Mouse (Mus musculus) C2C12 (cell line): Measurements from ENCODE around the gene Rrp36. TPM values are rescaled to one million over a fixed set of nuclear protein-coding genes. Genes with fewer than 3 reads are reported as not detected.

ENCODE experiments used
- H3K27me3 ChIP-seq: one replicate; pipeline ENCODE4 v1.6.1; 2011; ENCODE audit not compliant: control insufficient read depth, insufficient read depth, insufficient read length
- H3K36me3 ChIP-seq: one replicate; pipeline ENCODE4 v1.6.1; 2011; ENCODE audit not compliant: control insufficient read depth, insufficient read depth
- H3K4me3 ChIP-seq: one replicate; pipeline ENCODE4 v1.5.1; 2011; ENCODE audit warnings: mild to moderate bottlenecking, control low read depth; ENCODE audit not compliant: poor library complexity, insufficient read depth, severe bottlenecking
- H3K79me2 ChIP-seq: one replicate; pipeline ENCODE4 v1.6.1; 2011; ENCODE audit not compliant: control insufficient read depth, insufficient read depth
- H3K79me3 ChIP-seq: one replicate; pipeline ENCODE4 v1.6.1; 2011; ENCODE audit warnings: low read depth, control low read depth
- H3ac ChIP-seq: one replicate; pipeline ENCODE3; 2011; ENCODE audit warnings: low read depth; ENCODE audit not compliant: control insufficient read depth, insufficient read length
- CEBPB ChIP-seq: IDR thresholded peaks from one replicate; pipeline ENCODE4 v1.6.1; 2011; ENCODE audit warnings: low read depth, mild to moderate bottlenecking, control low read depth, moderate library complexity
- CTCF ChIP-seq: IDR thresholded peaks from one replicate; pipeline ENCODE4 v1.5.1; 2011; ENCODE audit not compliant: control insufficient read depth, insufficient read depth, insufficient read length
- FOSL1 ChIP-seq: IDR thresholded peaks from one replicate; pipeline ENCODE4 v1.8.0; 2011; ENCODE audit warnings: mild to moderate bottlenecking, low read length; ENCODE audit not compliant: poor library complexity, insufficient read depth, severe bottlenecking
- MAX ChIP-seq: IDR thresholded peaks from one replicate; pipeline ENCODE4 v1.6.1; 2011; ENCODE audit warnings: mild to moderate bottlenecking, control low read depth
- MYOD1 ChIP-seq: IDR thresholded peaks from one replicate; pipeline ENCODE4 v1.6.1; 2011; ENCODE audit warnings: low read depth; ENCODE audit not compliant: control insufficient read depth, insufficient read length
- MYOG ChIP-seq: IDR thresholded peaks from one replicate; pipeline ENCODE4 v1.6.1; 2011; ENCODE audit not compliant: control insufficient read depth, insufficient read length; ENCODE audit errors: extremely low read depth
- USF1 ChIP-seq: IDR thresholded peaks from one replicate; pipeline ENCODE4 v1.6.1; 2011; ENCODE audit warnings: low read depth, mild to moderate bottlenecking, control low read depth, moderate library complexity
- polyA plus RNA-seq: library from polyadenylated mRNA; unstranded; fragments of >200 nt; fragmentation: generic; extraction: Trizol; gene quantifications from one replicate; pipeline ENCODE4 v1.2.1, GENCODE M21; 2012; ENCODE audit warnings: missing spikeins

The Rrp36 gene
- polyA plus RNA-seq, 1 experiment = 45.8 TPM

GRCm38 (mm10) chr17:46627409-46627808, 46.7 kb downstream of the Rrp36 start:
- H3K36me3 ChIP-seq = no peaks in the 10 kb centered on the region
- H3K79me2 ChIP-seq = no peaks in the 10 kb centered on the region
- no peak overlapping the region for H3K4me3 ChIP-seq
- no peaks in the 10 kb centered on the region for H3K27me3 ChIP-seq
- H3K79me3 ChIP-seq = no peaks in the 10 kb centered on the region
- TF ChIP-seq FOSL1 = no peak
- TF ChIP-seq CTCF = no peak
- TF ChIP-seq USF1 = no peak
- no peak for TF ChIP-seq MYOG
- no peak for TF ChIP-seq CEBPB
- TF ChIP-seq MAX = no peak
- no peak for TF ChIP-seq MYOD1
- no peak overlapping the region for H3ac ChIP-seq

- Histone ChIP-seq H3K79me2 (no peaks in the 10 kb centered on the region), H3K27me3 (no peaks in the 10 kb centered on the region), H3ac (no peak overlapping the region), H3K36me3 (no peaks in the 10 kb centered on the region), H3K79me3 (no peaks in the 10 kb centered on the region), H3K4me3 (no peak overlapping the region)
- TF ChIP-seq CTCF (no peak), CEBPB (no peak), FOSL1 (no peak), MYOD1 (no peak)
These were observed 49.6 kb downstream of the Rrp36 start for GRCm38 (mm10) chr17:46624598-46624997.

- H3ac ChIP-seq = no peak overlapping the region
- H3K79me3 ChIP-seq = no peaks in the 10 kb centered on the region
- no peaks in the 10 kb centered on the region for H3K27me3 ChIP-seq
- no peak overlapping the region for H3K4me3 ChIP-seq
- no peaks in the 10 kb centered on the region for H3K79me2 ChIP-seq
- no peaks in the 10 kb centered on the region for H3K36me3 ChIP-seq
- no peak for TF ChIP-seq CTCF
- TF ChIP-seq MYOD1 = no peak
- no peak for TF ChIP-seq MAX
- no peak for TF ChIP-seq FOSL1
- no peak for TF ChIP-seq MYOG
- no peak for TF ChIP-seq USF1
These were observed 50.2 kb downstream of the Rrp36 start for GRCm38 (mm10) chr17:46623819-46624557.

- Histone ChIP-seq H3K79me2 (no peaks in the 10 kb centered on the region), H3K36me3 (no peaks in the 10 kb centered on the region), H3K79me3 (no peaks in the 10 kb centered on the region), H3K4me3 (no peak overlapping the region), H3K27me3 (no peaks in the 10 kb centered on the region), H3ac (no peak overlapping the region)
- TF ChIP-seq CEBPB = no peak
- TF ChIP-seq CTCF = no peak
- TF ChIP-seq MAX = no peak
- no peak for TF ChIP-seq USF1
- no peak for TF ChIP-seq FOSL1
- TF ChIP-seq MYOG = no peak
- no peak for TF ChIP-seq MYOD1
These were observed 51.9 kb downstream of the Rrp36 start for GRCm38 (mm10) chr17:46622269-46622668.

GRCm38 (mm10) chr17:46621324-46621723, 52.8 kb downstream of the Rrp36 start:
- Histone ChIP-seq H3K27me3 (no peaks in the 10 kb centered on the region), H3K4me3 (no peak overlapping the region)

More at GRCm38 (mm10) chr17:46621324-46621723, 52.8 kb downstream of the Rrp36 start:
- H3ac ChIP-seq = no peak overlapping the region
- H3K36me3 ChIP-seq = no peaks in the 10 kb centered on the region
- no peaks in the 10 kb centered on the region for H3K79me3 ChIP-seq
- no peaks in the 10 kb centered on the region for H3K79me2 ChIP-seq
- TF ChIP-seq CTCF = no peak
- TF ChIP-seq USF1 = no peak
- no peak for TF ChIP-seq MYOG
- TF ChIP-seq MYOD1 = no peak
- no peak for TF ChIP-seq FOSL1
- no peak for TF ChIP-seq CEBPB
- TF ChIP-seq MAX = no peak
